Mouse (Mus musculus) MEL (cell line): ENCODE results near the gene Arl14. TPM values are rescaled to one million over a fixed set of nuclear protein-coding genes. Genes with fewer than 3 reads are reported as not detected.

ENCODE experiments used
- DNase-seq: peaks from one replicate; pipeline ENCODE4 v3.0.0; 2011; ENCODE audit warnings: low read depth, low spot score
- H3K27ac ChIP-seq: 2 replicates; pipeline ENCODE4 v1.5.1; 2012; ENCODE audit warnings: low read depth, mild to moderate bottlenecking, control low read depth, low read length, moderate library complexity; ENCODE audit not compliant: control insufficient read depth
- H3K27me3 ChIP-seq, 2 experiments: fragments of 150-350 bp in 1 of 2; sonication (generic) in 1 of 2; 2 replicates each; pipeline ENCODE4 v1.6.1; 2012; ENCODE audit warnings: low read length in 2 of 2, mild to moderate bottlenecking in 2 of 2, improper control_type of control experiment in 1 of 2, moderate library complexity in 1 of 2; ENCODE audit not compliant: insufficient read depth in 2 of 2, control insufficient read depth in 1 of 2
- H3K36me3 ChIP-seq, 2 experiments: 2 replicates each; pipeline ENCODE4 v1.6.1; 2012 to 2014; ENCODE audit warnings: low read length in 2 of 2, improper control_type of control experiment in 1 of 2, inconsistent platforms in 1 of 2, mild to moderate bottlenecking in 1 of 2; ENCODE audit not compliant: insufficient read depth in 2 of 2, control insufficient read depth in 1 of 2
- H3K4me1 ChIP-seq, 2 experiments: fragments of 150-350 bp in 1 of 2; sonication (generic) in 1 of 2; 2 replicates each; pipeline ENCODE4 v1.6.1; 2012; ENCODE audit warnings: low read length in 2 of 2, improper control_type of control experiment in 1 of 2, mild to moderate bottlenecking in 1 of 2; ENCODE audit not compliant: insufficient read depth in 2 of 2, control insufficient read depth in 1 of 2
- H3K4me3 ChIP-seq, 2 experiments: fragments of 150-350 bp in 1 of 2; sonication (generic) in 1 of 2; 2 replicates each; pipeline ENCODE4 v1.5.1; 2012; ENCODE audit warnings: low read depth in 2 of 2, low read length in 2 of 2, mild to moderate bottlenecking in 2 of 2, moderate library complexity in 2 of 2, control low read depth in 1 of 2, improper control_type of control experiment in 1 of 2; ENCODE audit not compliant: control insufficient read depth in 1 of 2, insufficient read depth in 1 of 2
- H3K79me2 ChIP-seq: 2 replicates; pipeline ENCODE4 v1.6.1; 2012; ENCODE audit warnings: mild to moderate bottlenecking, low read length, moderate library complexity; ENCODE audit not compliant: control insufficient read depth, poor library complexity, insufficient read depth
- H3K9ac ChIP-seq: 2 replicates; pipeline ENCODE4 v1.6.1; 2012; ENCODE audit warnings: low read depth, mild to moderate bottlenecking, control low read depth, low read length, moderate library complexity; ENCODE audit not compliant: control insufficient read depth, poor library complexity, severe bottlenecking
- H3K9me3 ChIP-seq: fragments of 150-350 bp; sonication (generic); replicated peaks from 2 replicates; pipeline ENCODE4 v1.6.1; 2012; ENCODE audit warnings: mild to moderate bottlenecking, low read length, improper control_type of control experiment, moderate library complexity; ENCODE audit not compliant: insufficient read depth
- CHD2 ChIP-seq: IDR thresholded peaks from 2 replicates; pipeline ENCODE4 v1.6.1; 2011; ENCODE audit warnings: low read length, improper control_type of control experiment
- CTCF ChIP-seq, 3 experiments: IDR thresholded peaks in 2 of 3; conservative IDR thresholded peaks in 1 of 3; 2 replicates each; pipeline ENCODE4 v1.5.1; 2011 to 2012; ENCODE audit warnings: low read length in 3 of 3, low read depth in 2 of 3, mild to moderate bottlenecking in 2 of 3, improper control_type of control experiment in 1 of 3, inconsistent platforms in 1 of 3, mixed read lengths in 1 of 3, moderate library complexity in 1 of 3; ENCODE audit not compliant: control insufficient read depth in 1 of 3, insufficient read depth in 1 of 3, poor library complexity in 1 of 3, severe bottlenecking in 1 of 3
- E2F4 ChIP-seq: IDR thresholded peaks from 2 replicates; pipeline ENCODE4 v1.6.1; 2011; ENCODE audit warnings: low read depth, low read length, improper control_type of control experiment, borderline replicate concordance
- ELF1 ChIP-seq: IDR thresholded peaks from 2 replicates; pipeline ENCODE4 v1.6.1; 2014; ENCODE audit warnings: low read depth, mild to moderate bottlenecking, inconsistent platforms, low read length, improper control_type of control experiment, moderate library complexity
- GABPA ChIP-seq: IDR thresholded peaks from 2 replicates; pipeline ENCODE4 v1.6.1; 2012; ENCODE audit warnings: low read depth, mild to moderate bottlenecking, inconsistent platforms, low read length, improper control_type of control experiment, moderate library complexity
- HCFC1 ChIP-seq: IDR thresholded peaks from 2 replicates; pipeline ENCODE4 v1.6.1; 2012; ENCODE audit warnings: low read depth, mild to moderate bottlenecking, inconsistent platforms, low read length, improper control_type of control experiment, moderate library complexity
- MAZ ChIP-seq: IDR thresholded peaks from 2 replicates; pipeline ENCODE4 v1.6.1; 2012; ENCODE audit warnings: low read depth, mild to moderate bottlenecking, inconsistent platforms, low read length, improper control_type of control experiment
- MYB ChIP-seq: IDR thresholded peaks from 2 replicates; pipeline ENCODE4 v1.6.1; 2011; ENCODE audit warnings: mild to moderate bottlenecking, low read depth, low read length, improper control_type of control experiment
- MYC ChIP-seq: IDR thresholded peaks from 2 replicates; pipeline ENCODE4 v1.6.1; 2011; ENCODE audit warnings: low read depth, mild to moderate bottlenecking, low read length, improper control_type of control experiment, moderate library complexity
- POLR2A ChIP-seq, 2 experiments: IDR thresholded peaks; 2 replicates each; pipeline ENCODE4 v1.6.1; 2011 to 2012; ENCODE audit warnings: low read length in 2 of 2, mild to moderate bottlenecking in 2 of 2, control low read depth in 1 of 2, improper control_type of control experiment in 1 of 2, low read depth in 1 of 2, moderate library complexity in 1 of 2; ENCODE audit not compliant: control insufficient read depth in 1 of 2, insufficient read depth in 1 of 2, poor library complexity in 1 of 2
- POLR2AphosphoS5 ChIP-seq: IDR thresholded peaks from 2 replicates; pipeline ENCODE4 v1.6.1; 2012; ENCODE audit warnings: low read depth, borderline replicate concordance, mild to moderate bottlenecking, inconsistent platforms, low read length, moderate library complexity, mixed read lengths
- SIN3A ChIP-seq: IDR thresholded peaks from 2 replicates; pipeline ENCODE4 v1.6.1; 2012; ENCODE audit warnings: low read length, improper control_type of control experiment, inconsistent platforms
- TAL1 ChIP-seq: IDR thresholded peaks from 2 replicates; pipeline ENCODE4 v1.6.1; 2012; ENCODE audit warnings: mild to moderate bottlenecking, inconsistent platforms, low read length, moderate library complexity, mixed read lengths
- UBTF ChIP-seq: IDR thresholded peaks from 2 replicates; pipeline ENCODE4 v1.6.1; 2012; ENCODE audit warnings: low read depth, mild to moderate bottlenecking, inconsistent platforms, low read length, improper control_type of control experiment, moderate library complexity, borderline replicate concordance; ENCODE audit not compliant: insufficient read depth
- USF1 ChIP-seq: IDR thresholded peaks from 2 replicates; pipeline ENCODE4 v1.6.1; 2014; ENCODE audit warnings: low read depth, mild to moderate bottlenecking, inconsistent platforms, low read length, improper control_type of control experiment, moderate library complexity
- ZKSCAN1 ChIP-seq: IDR thresholded peaks from 2 replicates; pipeline ENCODE4 v1.6.1; 2012; ENCODE audit warnings: low read depth, mild to moderate bottlenecking, inconsistent platforms, low read length, improper control_type of control experiment, moderate library complexity
- ZMIZ1 ChIP-seq: IDR thresholded peaks from 2 replicates; pipeline ENCODE4 v1.6.1; 2012; ENCODE audit warnings: low read depth, mild to moderate bottlenecking, inconsistent platforms, low read length, improper control_type of control experiment, moderate library complexity
- polyA plus RNA-seq, 2 experiments: library from polyadenylated mRNA; stranded (reverse) in 1 of 2; unstranded in 1 of 2; fragments of >175 nt in 1 of 2; fragments of >200 nt in 1 of 2; gene quantifications; 2 replicates each; pipeline versions ENCODE4 v1.2.1 to v1.2.4; 2012; ENCODE audit warnings: low replicate concordance in 2 of 2, low read depth in 1 of 2; ENCODE audit not compliant: insufficient read length in 2 of 2, insufficient read depth in 1 of 2, missing spikeins in 1 of 2
- total RNA-seq: library from RNA; depleted of rRNA; stranded (reverse); fragments of 300-350 nt; gene quantifications from 2 replicates; pipeline ENCODE4 v1.2.3, GENCODE M21; 2012

Arl14 gene
- total and polyA plus RNA-seq, 3 experiments = not detected

GRCm38 (mm10) chr3:69185244-69185643 lies 37.0 kb upstream of the Arl14 start (continued):
- TF ChIP-seq UBTF = no peak

DNA sequence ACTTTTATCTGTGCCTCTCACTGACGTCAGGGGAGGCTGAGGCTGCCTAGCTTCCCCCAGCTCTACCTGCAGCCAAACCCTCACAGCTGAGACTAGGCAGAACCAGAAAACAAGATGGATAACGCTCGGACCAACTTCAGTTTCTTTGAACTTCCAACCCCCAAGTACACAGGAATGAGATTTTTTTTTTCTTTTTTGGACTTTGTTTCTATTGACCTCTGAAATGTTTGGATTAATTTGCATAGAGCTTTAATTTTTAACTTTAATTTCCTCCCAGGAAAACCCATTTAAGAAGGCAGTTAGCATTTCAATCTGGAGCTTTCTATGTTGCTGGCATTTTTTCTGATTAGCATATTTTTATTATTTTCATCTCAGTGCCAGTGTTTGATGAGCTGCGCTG lies 36.2 kb upstream of the Arl14 start:
- H3K27ac ChIP-seq = no peak overlapping the region
- H3K27me3 ChIP-seq = no peaks in the 10 kb centered on the region
- TF ChIP-seq ZKSCAN1 (no peak), TAL1 (no peak), UBTF (no peak), MYB (no peak), POLR2A (IDR thresholded peaks at IDR 0.05; ENCODE audit: control insufficient read depth in 1 of 2, insufficient read depth in 1 of 2, low read depth in 1 of 2, low read length in 2 of 2, poor library complexity in 1 of 2) (no peak), SIN3A (no peak), POLR2AphosphoS5 (no peak), ELF1 (no peak), MYC (no peak), E2F4 (no peak)
- H3K36me3 ChIP-seq = no peaks in the 10 kb centered on the region
- no peaks in the 10 kb centered on the region for H3K79me2 ChIP-seq
- no peaks in the 10 kb centered on the region for H3K4me1 ChIP-seq
- no peaks in the 10 kb centered on the region for H3K9me3 ChIP-seq
- H3K4me3 ChIP-seq = no peak overlapping the region
- DNase-seq = no peak
- no peak overlapping the region for H3K9ac ChIP-seq

DNA sequence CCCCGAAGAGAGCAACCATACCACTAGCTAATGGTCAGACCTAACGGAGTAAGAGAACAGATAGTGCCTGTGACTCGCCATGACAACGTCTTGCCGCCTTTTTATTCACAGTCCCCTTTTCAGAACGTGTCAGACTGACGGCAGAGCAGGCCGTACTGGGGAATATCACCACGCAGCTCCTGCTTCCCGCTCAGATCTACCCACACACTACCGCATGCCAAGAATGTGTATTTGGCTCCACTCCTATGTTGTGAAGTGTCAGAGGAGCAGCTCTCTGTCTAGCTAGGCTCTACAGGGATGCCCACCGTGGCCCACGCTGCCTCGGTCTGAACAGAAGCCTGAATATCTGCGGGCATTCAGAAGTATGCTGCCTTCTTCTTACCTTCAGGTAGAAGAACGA lies 35.6 kb upstream of the Arl14 start:
- no peak overlapping the region for H3K27ac ChIP-seq
- H3K79me2 ChIP-seq = no peaks in the 10 kb centered on the region
- H3K27me3 ChIP-seq = no peaks in the 10 kb centered on the region
- TF ChIP-seq ELF1 (no peak), USF1 (no peak), GABPA (no peak), CTCF (IDR thresholded peaks at IDR 0.05 in 2 of 3, conservative IDR thresholded peaks at IDR 0.05 in 1 of 3; ENCODE audit: control insufficient read depth in 1 of 3, insufficient read depth in 1 of 3, low read depth in 2 of 3, low read length in 3 of 3, poor library complexity in 1 of 3, severe bottlenecking in 1 of 3) (no peak)
- no peak for DNase-seq
- no peak overlapping the region for H3K9ac ChIP-seq
- H3K36me3 ChIP-seq = no peaks in the 10 kb centered on the region
- H3K9me3 ChIP-seq = no peaks in the 10 kb centered on the region
- no peak overlapping the region for H3K4me3 ChIP-seq
- no peaks in the 10 kb centered on the region for H3K4me1 ChIP-seq

- Histone ChIP-seq H3K9me3 (no peaks in the 10 kb centered on the region), H3K4me1 (no peaks in the 10 kb centered on the region), H3K79me2 (no peaks in the 10 kb centered on the region), H3K9ac (no peak overlapping the region), H3K36me3 (no peaks in the 10 kb centered on the region), H3K27me3 (no peaks in the 10 kb centered on the region; a peak in 1 of 4 replicates), H3K4me3 (no peak overlapping the region), H3K27ac (no peak overlapping the region)
- TF ChIP-seq CHD2 = no peak
- no peak for TF ChIP-seq ZMIZ1
- no peak for TF ChIP-seq MAZ
- no peak for TF ChIP-seq HCFC1
- no peak for TF ChIP-seq GABPA
- no peak for DNase-seq
Measured at GRCm38 (mm10) chr3:69192995-69193394, 29.2 kb upstream of the Arl14 start.
